Mouse (Mus musculus): Measurements from ENCODE around the gene Olfr12. TPM values are rescaled to one million over a fixed set of nuclear protein-coding genes. Genes with fewer than 3 reads are reported as not detected.

Olfr12 gene
- polyA plus RNA-seq (2012; rRNA removed) = not detected in 2 replicates

DNA sequence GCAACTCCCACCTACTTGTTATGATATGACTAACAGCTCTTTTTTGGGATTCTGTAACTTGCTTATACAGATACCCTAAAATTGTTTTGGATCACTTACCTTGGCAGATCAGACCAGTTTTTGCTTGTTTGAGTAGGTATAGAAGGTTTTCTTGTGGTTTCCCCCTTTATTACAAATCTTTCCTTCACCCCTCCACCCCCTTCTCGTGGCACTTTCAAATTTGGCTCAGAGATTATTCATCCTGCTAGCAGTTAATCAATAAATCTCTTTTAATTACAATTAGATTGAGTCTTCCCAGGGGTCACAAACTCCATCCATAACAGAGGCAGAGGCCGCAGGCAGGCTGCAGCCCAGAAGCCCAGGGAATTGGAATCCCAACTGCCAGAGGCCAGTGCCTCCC is at the start of gene Olfr12:
Gene Olfr12, plus strand, starts transcription at position 301 of the 400 bp plus-strand sequence.
- no peak for TF ChIP-seq CTCF (IDR thresholded peaks at IDR 0.05; ENCODE audit: insufficient read depth, low read length)
- no peak for TF ChIP-seq POLR2A (IDR thresholded peaks at IDR 0.05; ENCODE audit: borderline replicate concordance, extremely low read depth, low read depth, low read length)
- DNase-seq = no peak
- H3K4me1 ChIP-seq (ENCODE audit: control insufficient read depth, insufficient read depth, low read length) = no peaks in the 10 kb centered on the region
- H3K4me3 ChIP-seq (replicated peaks; ENCODE audit: extremely low read depth, low read depth, low read length) = no peak within 1 kb of the TSS
- WGBS = 70% methylated on average over 2 of the region's 2 CpGs

GRCm38 (mm10) chr1:92571022-92571421 is 46.6 kb upstream of the Olfr12 start, which contains the start of gene Olfr1413:
Gene Olfr1413, plus strand, starts transcription at chr1:92571322.
- Histone ChIP-seq H3K4me1 (ENCODE audit: control insufficient read depth, insufficient read depth, low read length) (no peaks in the 10 kb centered on the region), H3K4me3 (replicated peaks; ENCODE audit: extremely low read depth, low read depth, low read length) (no peak within 1 kb of the TSS)
- TF ChIP-seq POLR2A (IDR thresholded peaks at IDR 0.05; ENCODE audit: borderline replicate concordance, extremely low read depth, low read depth, low read length) (no peak), CTCF (IDR thresholded peaks at IDR 0.05; ENCODE audit: insufficient read depth, low read length) (no peak)
- no peak for DNase-seq
- 88% methylated on average over 3 of the region's 3 CpGs for WGBS

DNA sequence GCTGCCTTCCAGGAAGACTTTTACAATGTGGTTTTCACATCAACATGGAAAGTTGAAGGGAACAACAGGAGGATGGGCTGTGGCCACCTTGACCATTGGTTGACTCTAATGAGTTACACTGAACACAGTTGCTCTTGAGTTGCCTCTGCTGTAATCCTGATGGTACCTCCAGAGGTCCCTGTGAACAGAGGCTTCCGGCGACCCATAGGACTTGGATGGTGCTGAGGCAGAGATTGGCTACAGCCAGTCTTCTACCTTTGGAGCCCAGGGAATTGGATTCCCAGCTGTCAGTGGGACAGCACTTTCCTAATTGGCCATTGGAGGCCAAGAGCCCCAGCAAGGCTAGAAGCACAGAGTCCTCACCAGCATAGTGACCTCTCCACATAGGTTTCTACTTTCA is 32.1 kb upstream of the Olfr12 start, which contains the start of gene Olfr1412:
Gene Olfr1412, plus strand, starts transcription at position 301 of the 400 bp plus-strand sequence.
- no peaks in the 10 kb centered on the region for H3K4me1 ChIP-seq (ENCODE audit: control insufficient read depth, insufficient read depth, low read length)
- no peak for DNase-seq
- H3K4me3 ChIP-seq (replicated peaks; ENCODE audit: extremely low read depth, low read depth, low read length) = no peak within 1 kb of the TSS
- TF ChIP-seq POLR2A (IDR thresholded peaks at IDR 0.05; ENCODE audit: borderline replicate concordance, extremely low read depth, low read depth, low read length) = no peak
- 92% methylated on average over 2 of the region's 2 CpGs for WGBS

DNA sequence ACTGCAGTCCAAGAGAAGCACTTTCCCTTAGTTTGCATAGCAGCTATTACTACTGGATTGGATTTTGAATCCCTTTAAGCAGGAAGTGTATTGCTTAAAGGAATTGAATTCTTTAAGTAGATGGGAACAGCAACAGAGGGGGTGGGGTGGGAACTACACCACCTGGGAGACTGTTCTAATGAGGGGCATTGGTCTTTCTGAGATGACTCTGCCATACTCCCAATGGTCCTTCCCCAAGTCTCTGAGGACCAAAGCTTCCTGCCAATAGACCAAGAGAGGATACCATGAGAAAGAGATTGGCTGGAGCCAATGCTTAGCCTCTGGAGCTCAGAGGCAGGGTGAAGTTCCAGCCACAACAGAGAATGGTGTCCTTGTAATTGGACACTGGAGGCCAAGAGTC is 23.5 kb upstream of the Olfr12 start, which contains the start of gene Olfr1411:
Gene Olfr1411, plus strand, starts transcription at position 301 of the 400 bp plus-strand sequence.
- Histone ChIP-seq H3K4me3 (replicated peaks; ENCODE audit: extremely low read depth, low read depth, low read length) (no peak within 1 kb of the TSS), H3K4me1 (ENCODE audit: control insufficient read depth, insufficient read depth, low read length) (no peaks in the 10 kb centered on the region)
- DNase-seq = no peak
- TF ChIP-seq POLR2A (IDR thresholded peaks at IDR 0.05; ENCODE audit: borderline replicate concordance, extremely low read depth, low read depth, low read length) (no peak), CTCF (IDR thresholded peaks at IDR 0.05; ENCODE audit: insufficient read depth, low read length) (no peak)

GRCm38 (mm10) chr1:92596019-92596418 is 21.6 kb upstream of the Olfr12 start:
- TF ChIP-seq POLR2A (IDR thresholded peaks at IDR 0.05; ENCODE audit: borderline replicate concordance, extremely low read depth, low read depth, low read length) (no peak), CTCF (IDR thresholded peaks at IDR 0.05; ENCODE audit: insufficient read depth, low read length) (no peak)
- WGBS = 74% methylated on average over 3 of the region's 3 CpGs
- DNase-seq = no peak
- Histone ChIP-seq H3K4me1 (ENCODE audit: control insufficient read depth, insufficient read depth, low read length) (no peaks in the 10 kb centered on the region), H3K4me3 (replicated peaks; ENCODE audit: extremely low read depth, low read depth, low read length) (no peak overlapping the region)

GRCm38 (mm10) chr1:92605482-92605881 is 12.1 kb upstream of the Olfr12 start, which contains the start of gene Olfr1410:
Gene Olfr1410, plus strand, starts transcription at chr1:92605782.
- DNase-seq = no peak
- TF ChIP-seq CTCF (IDR thresholded peaks at IDR 0.05; ENCODE audit: insufficient read depth, low read length) = no peak
- TF ChIP-seq POLR2A (IDR thresholded peaks at IDR 0.05; ENCODE audit: borderline replicate concordance, extremely low read depth, low read depth, low read length) = no peak
- Histone ChIP-seq H3K4me1 (ENCODE audit: control insufficient read depth, insufficient read depth, low read length) (no peaks in the 10 kb centered on the region), H3K4me3 (replicated peaks; ENCODE audit: extremely low read depth, low read depth, low read length) (no peak within 1 kb of the TSS)
- WGBS = 88% methylated on average over 1 of the region's 1 CpGs

DNA sequence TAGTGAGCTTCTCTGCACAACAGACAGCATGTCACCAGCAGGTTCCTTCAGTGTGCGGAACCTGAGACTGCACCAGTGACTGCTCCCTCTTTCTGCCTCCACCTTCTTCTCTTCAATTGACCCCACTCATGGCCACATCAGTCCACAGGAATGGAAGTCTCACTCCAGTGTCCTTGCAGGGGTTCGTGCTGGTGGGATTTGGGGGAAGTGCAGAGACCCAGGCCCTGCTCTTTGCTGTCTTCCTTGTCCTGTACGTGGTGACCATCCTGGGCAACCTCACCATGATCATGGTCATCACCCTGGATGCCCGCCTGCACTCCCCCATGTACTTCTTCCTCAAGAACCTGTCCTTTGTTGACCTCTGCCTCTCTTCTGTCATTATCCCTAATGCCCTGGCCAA is 9.9 kb upstream of the Olfr12 start:
- Histone ChIP-seq H3K4me3 (replicated peaks; ENCODE audit: extremely low read depth, low read depth, low read length) (no peak overlapping the region), H3K4me1 (ENCODE audit: control insufficient read depth, insufficient read depth, low read length) (no peaks in the 10 kb centered on the region)
- TF ChIP-seq POLR2A (IDR thresholded peaks at IDR 0.05; ENCODE audit: borderline replicate concordance, extremely low read depth, low read depth, low read length) = no peak
- TF ChIP-seq CTCF (IDR thresholded peaks at IDR 0.05; ENCODE audit: insufficient read depth, low read length) = no peak
- WGBS = 73% methylated on average over 4 of the region's 4 CpGs
- no peak for DNase-seq

DNA sequence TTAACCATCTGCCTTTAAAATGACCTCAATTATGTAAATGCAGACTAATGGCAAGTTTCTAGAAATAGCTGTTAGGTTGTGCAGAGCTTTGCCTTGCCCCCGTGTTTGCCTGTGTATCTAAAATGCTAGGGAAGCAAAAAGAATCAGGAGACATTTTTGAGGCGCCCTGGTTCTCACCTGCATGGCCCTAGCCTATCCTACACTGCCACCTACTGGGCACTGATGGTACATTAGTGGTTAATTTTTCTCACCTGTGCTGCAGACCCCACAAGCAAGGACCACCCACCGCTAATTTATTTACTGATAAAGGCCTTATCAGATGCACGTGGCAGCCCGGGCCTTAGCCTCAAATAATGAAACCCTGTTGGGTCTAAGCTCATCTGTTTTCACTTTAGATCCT is 6.6 kb upstream of the Olfr12 start:
- no peak for TF ChIP-seq POLR2A (IDR thresholded peaks at IDR 0.05; ENCODE audit: borderline replicate concordance, extremely low read depth, low read depth, low read length)
- peak; percentile 81 for TF ChIP-seq CTCF (IDR thresholded peaks at IDR 0.05; ENCODE audit: insufficient read depth, low read length)
- Histone ChIP-seq H3K4me3 (replicated peaks; ENCODE audit: extremely low read depth, low read depth, low read length) (no peak overlapping the region), H3K4me1 (ENCODE audit: control insufficient read depth, insufficient read depth, low read length) (no peaks in the 10 kb centered on the region)
- peak; percentile 28 for DNase-seq
- 4% methylated on average over 5 of the region's 5 CpGs for WGBS

DNA sequence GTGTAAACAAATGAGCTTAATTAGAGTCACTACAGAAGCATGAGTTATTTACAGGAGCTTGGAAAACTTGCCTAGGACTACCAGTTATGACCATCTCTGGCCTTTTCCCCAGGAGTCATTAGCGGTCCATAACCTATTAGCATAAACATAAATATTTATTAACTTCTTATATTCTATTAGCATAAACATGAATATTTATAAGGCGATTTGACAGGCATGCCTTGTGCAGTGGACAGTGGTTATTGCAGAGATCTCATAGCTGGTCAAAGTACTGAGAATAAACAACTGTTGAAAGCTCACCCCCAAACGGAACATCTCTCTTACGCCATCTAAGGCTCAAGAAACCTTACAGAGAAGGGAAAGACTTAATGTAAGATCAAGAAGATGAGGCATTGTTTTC is 4.4 kb upstream of the Olfr12 start:
- Histone ChIP-seq H3K4me3 (replicated peaks; ENCODE audit: extremely low read depth, low read depth, low read length) (no peak overlapping the region), H3K4me1 (ENCODE audit: control insufficient read depth, insufficient read depth, low read length) (no peaks in the 10 kb centered on the region)
- TF ChIP-seq POLR2A (IDR thresholded peaks at IDR 0.05; ENCODE audit: borderline replicate concordance, extremely low read depth, low read depth, low read length) (no peak), CTCF (IDR thresholded peaks at IDR 0.05; ENCODE audit: insufficient read depth, low read length) (no peak)
- DNase-seq = no peak
- WGBS = 54% methylated on average over 4 of the region's 4 CpGs

DNA sequence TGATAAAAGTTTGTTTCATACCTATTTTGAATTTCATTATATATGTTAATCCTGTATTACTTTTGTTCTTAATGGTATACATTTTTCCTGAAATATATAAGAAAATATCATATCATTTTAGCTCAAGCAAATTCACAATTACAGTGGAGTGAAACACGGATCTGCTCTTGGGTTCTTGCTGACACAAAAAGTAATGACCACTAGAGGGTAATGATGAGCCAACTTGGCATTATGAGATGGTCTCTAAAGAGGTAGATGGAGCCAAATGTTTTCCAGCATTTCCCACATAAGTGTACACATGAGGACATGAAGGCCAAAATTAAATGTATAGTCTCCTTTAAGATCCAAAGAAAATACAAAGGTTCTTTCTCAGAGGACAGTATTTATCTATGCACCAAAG is 3.1 kb upstream of the Olfr12 start:
- Histone ChIP-seq H3K4me3 (replicated peaks; ENCODE audit: extremely low read depth, low read depth, low read length) (no peak overlapping the region), H3K4me1 (ENCODE audit: control insufficient read depth, insufficient read depth, low read length) (no peaks in the 10 kb centered on the region)
- TF ChIP-seq POLR2A (IDR thresholded peaks at IDR 0.05; ENCODE audit: borderline replicate concordance, extremely low read depth, low read depth, low read length) = no peak
- peak; percentile 19; the same call in 1 of the 2 replicates for TF ChIP-seq CTCF (IDR thresholded peaks at IDR 0.05; ENCODE audit: insufficient read depth, low read length)
- DNase-seq = no peak
- 5% methylated on average over 1 of the region's 1 CpGs for WGBS
